Mouse (Mus musculus) forebrain, embryonic 12.5 days (tissue): Measurements from ENCODE around the gene Tssk4. TPM values are rescaled to one million over a fixed set of nuclear protein-coding genes. Genes with fewer than 3 reads are reported as not detected.

ENCODE experiments used
- ATAC-seq: fragments of 200-750 bp; cut with Nextera tagmentation; 2 replicates; pipeline ENCODE4 v1.8.0; 2017; ENCODE audit warnings: moderate TSS enrichment; ENCODE audit not compliant: low FRiP score
- H3K27ac ChIP-seq: fragments of 300-500 bp; sonication (generic); 2 replicates; pipeline ENCODE4 v1.5.1; 2016; ENCODE audit warnings: mild to moderate bottlenecking
- H3K27me3 ChIP-seq: fragments of 300-500 bp; sonication (generic); 2 replicates; pipeline ENCODE4 v1.6.1; 2016; ENCODE audit warnings: mild to moderate bottlenecking
- H3K36me3 ChIP-seq: fragments of 300-500 bp; sonication (generic); replicated peaks from 2 replicates; pipeline ENCODE4 v1.6.1; 2016; ENCODE audit warnings: mild to moderate bottlenecking
- H3K4me1 ChIP-seq: fragments of 300-500 bp; sonication (generic); 2 replicates; pipeline ENCODE4 v1.6.1; 2016
- H3K4me2 ChIP-seq: fragments of 300-500 bp; sonication (generic); 2 replicates; pipeline ENCODE4 v1.6.1; 2016; ENCODE audit warnings: mild to moderate bottlenecking, moderate library complexity
- H3K4me3 ChIP-seq: fragments of 300-500 bp; sonication (generic); replicated peaks from 2 replicates; pipeline ENCODE4 v1.5.1; 2016; ENCODE audit warnings: mild to moderate bottlenecking
- H3K9ac ChIP-seq: fragments of 300-500 bp; sonication (generic); 2 replicates; pipeline ENCODE4 v1.6.1; 2016; ENCODE audit warnings: mild to moderate bottlenecking
- H3K9me3 ChIP-seq: fragments of 300-500 bp; sonication (generic); 2 replicates; pipeline ENCODE4 v1.6.1; 2016
- WGBS: fragments of 180-500 bp; shearing (Covaris S2); methylation state at CpG from one replicate; pipeline ENCODE4 v1.1.7; 2016; 5-methylcytosine and 5-hydroxymethylcytosine counted together
- polyA plus RNA-seq: library from polyadenylated mRNA; unstranded; fragments of >200 nt; fragmentation: Nextera tagmentation; extraction: Ambion mirVana; gene quantifications from 2 replicates; pipeline ENCODE4 v1.2.1, GENCODE M21; 2016

Tssk4 gene
- polyA plus RNA-seq, 1 experiment from 2014 or later: 0.68 TPM

GRCm38 (mm10) chr14:55689433-55689832 is 39.4 kb downstream of the Tssk4 start:
- Histone ChIP-seq H3K9me3 (no peaks in the 10 kb centered on the region), H3K4me2 (no peak overlapping the region), H3K36me3 (no peaks in the 10 kb centered on the region), H3K4me3 (no peak overlapping the region), H3K4me1 (no peaks in the 10 kb centered on the region), H3K9ac (no peak overlapping the region), H3K27ac (no peak overlapping the region), H3K27me3 (no peaks in the 10 kb centered on the region)
- ATAC-seq: no peak
- 80% methylated on average over 10 of the region's 10 CpGs for WGBS

GRCm38 (mm10) chr14:55697226-55697625 is 47.2 kb downstream of the Tssk4 start:
- no peak overlapping the region for H3K9ac ChIP-seq
- H3K4me2 ChIP-seq: no peak overlapping the region
- 87% methylated on average over 4 of the region's 4 CpGs for WGBS
- no peak overlapping the region for H3K4me3 ChIP-seq
- no peak for ATAC-seq
- no peak overlapping the region for H3K27ac ChIP-seq
- H3K9me3 ChIP-seq: no peaks in the 10 kb centered on the region
- H3K27me3 ChIP-seq: 0 out of 2 replicates have a peak, but pooled peaks cover 5% of the 10 kb centered on the region
- H3K4me1 ChIP-seq: no peaks in the 10 kb centered on the region
- no peaks in the 10 kb centered on the region for H3K36me3 ChIP-seq

GRCm38 (mm10) chr14:55701131-55701530 is 51.1 kb downstream of the Tssk4 start:
- 63% methylated on average over 9 of the region's 9 CpGs for WGBS
- ATAC-seq: no peak
- Histone ChIP-seq H3K36me3 (no peaks in the 10 kb centered on the region), H3K27me3 (0 out of 2 replicates have a peak, but pooled peaks cover 5% of the 10 kb centered on the region), H3K9ac (no peak overlapping the region), H3K27ac (no peak overlapping the region), H3K9me3 (no peaks in the 10 kb centered on the region), H3K4me2 (no peak overlapping the region), H3K4me1 (no peaks in the 10 kb centered on the region), H3K4me3 (no peak overlapping the region)

Other genes starting within 250 kb of the Tssk4 start
- 52.5 and 59.9 TPM in 2 replicates for gene Dhrs4, start 171.4 kb upstream of the Tssk4 start, polyA plus RNA-seq
- gene Carmil3, start 159.5 kb upstream of the Tssk4 start, polyA plus RNA-seq: 17.8 and 18.6 TPM in 2 replicates
- gene Cpne6, start 139.7 kb upstream of the Tssk4 start, polyA plus RNA-seq: 0.55 and 0.90 TPM in 2 replicates
- not detected in 2 replicates for gene Nrl, start 125.2 kb upstream of the Tssk4 start, polyA plus RNA-seq
- gene Pck2, start 109.9 kb upstream of the Tssk4 start, polyA plus RNA-seq: 19.0 and 19.8 TPM in 2 replicates
- 103 and 105 TPM in 2 replicates for gene Dcaf11, start 90.2 kb upstream of the Tssk4 start, polyA plus RNA-seq
- 0.64 TPM in 1 of 2 replicates, not detected in the other for gene A730061H03Rik, start 89.8 kb upstream of the Tssk4 start, polyA plus RNA-seq
- gene Fitm1, start 74.6 kb upstream of the Tssk4 start, polyA plus RNA-seq: 0.20 TPM in 1 of 2 replicates, not detected in the other
- gene Psme1, start 72.1 kb upstream of the Tssk4 start, polyA plus RNA-seq: 117 and 119 TPM in 2 replicates
- 3.7 and 6.0 TPM in 2 replicates for gene Emc9, start 64.9 kb upstream of the Tssk4 start, polyA plus RNA-seq
- 199 and 201 TPM in 2 replicates for gene Psme2, start 59.1 kb upstream of the Tssk4 start, polyA plus RNA-seq
- gene Rnf31, start 58.5 kb upstream of the Tssk4 start, polyA plus RNA-seq: 18.2 and 20.8 TPM in 2 replicates
- 9.8 and 10.3 TPM in 2 replicates for gene Irf9, start 46.6 kb upstream of the Tssk4 start, polyA plus RNA-seq
- 7.2 and 8.5 TPM in 2 replicates for gene Rec8, start 32.1 kb upstream of the Tssk4 start, polyA plus RNA-seq
- 68.5 and 68.6 TPM in 2 replicates for gene Ipo4, start 14.2 kb upstream of the Tssk4 start, polyA plus RNA-seq
- gene Gm49378, start 12.3 kb upstream of the Tssk4 start, polyA plus RNA-seq: 4.0 and 5.6 TPM in 2 replicates
- gene Tm9sf1, start 6.4 kb upstream of the Tssk4 start, polyA plus RNA-seq: 68.7 and 73.4 TPM in 2 replicates
- 60.5 and 64.5 TPM in 2 replicates for gene Mdp1, start 10.3 kb downstream of the Tssk4 start, polyA plus RNA-seq
- 59.3 and 63.5 TPM in 2 replicates for gene Gmpr2, start 21.8 kb downstream of the Tssk4 start, polyA plus RNA-seq
- gene Nedd8, start 21.9 kb downstream of the Tssk4 start, polyA plus RNA-seq: 577 and 583 TPM in 2 replicates
- gene Tinf2, start 31.6 kb downstream of the Tssk4 start, polyA plus RNA-seq: 61.6 and 68.2 TPM in 2 replicates
- 0.55 and 0.58 TPM in 2 replicates for gene Tgm1, start 63.7 kb downstream of the Tssk4 start, polyA plus RNA-seq
- 32.1 and 34.0 TPM in 2 replicates for gene Rabggta, start 72.1 kb downstream of the Tssk4 start, polyA plus RNA-seq
- gene Dhrs1, start 95.5 kb downstream of the Tssk4 start, polyA plus RNA-seq: 68.8 and 74.1 TPM in 2 replicates
- 47.9 and 52.0 TPM in 2 replicates for gene Nop9, start 95.5 kb downstream of the Tssk4 start, polyA plus RNA-seq
- 0.40 TPM in 1 of 2 replicates, not detected in the other for gene Cideb, start 108.3 kb downstream of the Tssk4 start, polyA plus RNA-seq
- gene Ltb4r2, start 111.2 kb downstream of the Tssk4 start, polyA plus RNA-seq: 0.20 and 0.41 TPM in 2 replicates
- gene Ltb4r1, start 115.8 kb downstream of the Tssk4 start, polyA plus RNA-seq: 0.13 and 0.19 TPM in 2 replicates
- gene Adcy4, start 133.9 kb downstream of the Tssk4 start, polyA plus RNA-seq: 5.5 and 6.0 TPM in 2 replicates
- 5.1 and 5.9 TPM in 2 replicates for gene Ripk3, start 138.7 kb downstream of the Tssk4 start, polyA plus RNA-seq
- 25.4 and 35.6 TPM in 2 replicates for gene Nfatc4, start 173.0 kb downstream of the Tssk4 start, polyA plus RNA-seq
- gene Nynrin, start 203.8 kb downstream of the Tssk4 start, polyA plus RNA-seq: 23.9 and 26.9 TPM in 2 replicates
- 0.04 and 0.27 TPM in 2 replicates for gene Cbln3, start 234.2 kb downstream of the Tssk4 start, polyA plus RNA-seq
- 18.9 and 21.2 TPM in 2 replicates for gene Khnyn, start 234.8 kb downstream of the Tssk4 start, polyA plus RNA-seq